Mouse (Mus musculus): Measurements from ENCODE around the gene Rtf2. TPM values are rescaled to one million over a fixed set of nuclear protein-coding genes. Genes with fewer than 3 reads are reported as not detected.

Gene Rtf2
- polyA plus RNA-seq, 1 experiment from 2014 or later, result 73.2 TPM

DNA sequence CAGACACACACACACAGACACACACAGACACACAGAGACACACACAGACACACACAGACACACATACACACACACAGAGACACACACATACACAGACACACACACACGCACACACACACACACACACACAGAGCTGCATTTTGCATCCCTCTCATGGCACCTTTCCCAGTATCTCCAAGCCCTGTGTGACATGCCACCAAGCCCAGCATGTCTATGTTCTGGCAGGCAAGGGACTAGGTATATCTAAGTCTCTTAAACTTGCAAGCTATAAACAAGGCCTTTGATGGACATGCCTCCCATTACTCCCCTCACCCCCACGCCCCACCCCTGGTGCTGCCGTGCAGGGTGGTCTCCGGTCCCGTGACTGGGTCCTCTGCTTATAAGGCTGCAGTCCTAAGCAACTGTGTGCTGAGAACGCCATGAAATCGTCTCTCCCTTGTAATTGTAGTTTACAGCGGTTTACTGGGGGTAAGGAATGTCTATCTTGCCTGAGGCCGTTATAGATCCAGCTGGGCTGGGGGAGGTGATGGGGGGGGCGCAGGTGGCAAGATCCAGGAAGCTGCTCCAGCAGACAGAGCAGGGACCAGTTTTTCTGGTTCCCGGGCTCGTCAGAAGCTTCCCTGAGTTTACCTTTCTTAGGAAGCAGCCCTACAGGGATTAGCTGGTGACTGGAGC is 44.5 kb downstream of the Rtf2 start:
- no peaks in the 10 kb centered on the region for H3K9me3 ChIP-seq (replicated peaks; ENCODE audit: low read length)
- no peaks in the 10 kb centered on the region for H3K36me3 ChIP-seq (ENCODE audit: insufficient read depth, low read length)
- H3K4me3 ChIP-seq (replicated peaks; ENCODE audit: low read depth, low read length), result no peak overlapping the region
- H3K27ac ChIP-seq, result no peak overlapping the region
- ATAC-seq (replicated peaks; ENCODE audit: low FRiP score, low read depth) (0 out of 2 replicates have a peak, but pooled peaks have one; percentile 25), DNase-seq (ENCODE audit: low spot score) (no peak)
- H3K4me1 ChIP-seq (replicated peaks; ENCODE audit: insufficient read depth, low read length), result no peaks in the 10 kb centered on the region
- H3K9ac ChIP-seq (ENCODE audit: low read depth, low read length), result no peak overlapping the region
- no peak for TF ChIP-seq CTCF (IDR thresholded peaks at IDR 0.05; ENCODE audit: low read depth)
- 17% methylated on average over 12 of the region's 12 CpGs for WGBS
- H3K4me2 ChIP-seq (ENCODE audit: low read length), result no peak overlapping the region
- H3K27me3 ChIP-seq (ENCODE audit: insufficient read depth, low read length), result no peaks in the 10 kb centered on the region

DNA sequence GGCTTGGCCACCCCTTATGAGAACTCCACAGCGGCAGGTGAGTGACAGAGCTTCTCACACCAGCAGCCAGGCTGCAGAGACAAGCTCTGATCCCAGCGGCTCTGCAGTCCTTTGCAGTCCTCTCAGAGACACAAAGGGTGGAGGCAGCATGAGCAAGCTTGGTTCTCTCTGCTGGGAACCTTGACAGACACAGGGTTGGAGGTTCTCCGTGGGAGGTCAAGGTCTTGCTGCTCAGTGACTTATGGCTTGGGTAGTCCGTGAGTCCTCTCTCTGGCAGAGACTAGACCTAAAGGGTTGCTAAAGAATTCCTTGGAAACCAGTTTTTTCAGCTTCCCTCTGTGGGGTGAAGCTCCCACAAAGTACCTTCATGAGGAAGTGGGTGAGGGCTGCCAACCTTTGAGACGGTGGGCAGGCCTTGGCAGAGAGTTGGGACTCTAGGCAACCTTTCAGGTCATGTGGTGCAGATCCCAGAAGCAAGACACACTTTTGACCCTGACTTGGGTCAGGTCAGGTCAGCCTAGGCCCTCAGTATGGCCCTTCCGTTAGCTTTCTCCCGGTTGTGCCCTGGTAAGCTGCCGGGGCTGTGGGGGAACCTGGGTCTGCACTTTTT is 56.5 kb downstream of the Rtf2 start:
- WGBS, result 73% methylated on average over 8 of the region's 8 CpGs
- no peak overlapping the region for H3K4me2 ChIP-seq (ENCODE audit: low read length)
- H3K4me1 ChIP-seq (replicated peaks; ENCODE audit: insufficient read depth, low read length), result no peaks in the 10 kb centered on the region
- H3K27ac ChIP-seq, result no peak overlapping the region
- no peak overlapping the region for H3K4me3 ChIP-seq (replicated peaks; ENCODE audit: low read depth, low read length)
- TF ChIP-seq CTCF (IDR thresholded peaks at IDR 0.05; ENCODE audit: low read depth), result no peak
- no peak for DNase-seq (ENCODE audit: low spot score)
- no peaks in the 10 kb centered on the region for H3K36me3 ChIP-seq (ENCODE audit: insufficient read depth, low read length)
- no peaks in the 10 kb centered on the region for H3K27me3 ChIP-seq (ENCODE audit: insufficient read depth, low read length)
- no peak for ATAC-seq (replicated peaks; ENCODE audit: low FRiP score, low read depth)
- no peak overlapping the region for H3K9ac ChIP-seq (ENCODE audit: low read depth, low read length)
- H3K9me3 ChIP-seq (replicated peaks; ENCODE audit: low read length), result no peaks in the 10 kb centered on the region

DNA sequence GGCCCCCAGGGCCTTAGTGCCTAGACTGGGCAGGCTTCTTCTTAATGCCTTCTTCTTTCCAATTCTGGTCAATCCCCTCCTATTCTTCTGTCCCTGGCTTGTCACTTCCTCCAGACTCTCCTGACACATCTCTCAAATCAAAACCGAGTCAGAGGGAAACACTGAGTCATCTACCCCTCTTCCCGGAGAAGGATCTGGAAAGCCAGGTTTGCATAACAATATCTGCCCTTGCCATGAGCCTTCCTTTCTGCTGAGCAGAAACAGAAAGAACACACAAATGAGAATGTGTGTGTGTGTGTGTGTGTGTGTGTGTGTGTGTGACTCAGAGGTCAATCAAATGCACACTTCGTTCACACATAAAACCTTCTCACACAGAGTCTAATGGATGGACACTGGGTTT is 58.5 kb downstream of the Rtf2 start:
- no peak for TF ChIP-seq CTCF (IDR thresholded peaks at IDR 0.05; ENCODE audit: low read depth)
- no peaks in the 10 kb centered on the region for H3K36me3 ChIP-seq (ENCODE audit: insufficient read depth, low read length)
- H3K4me1 ChIP-seq (replicated peaks; ENCODE audit: insufficient read depth, low read length), result no peaks in the 10 kb centered on the region
- DNase-seq (ENCODE audit: low spot score) (no peak), ATAC-seq (replicated peaks; ENCODE audit: low FRiP score, low read depth) (no peak)
- no peaks in the 10 kb centered on the region for H3K27me3 ChIP-seq (ENCODE audit: insufficient read depth, low read length)
- H3K27ac ChIP-seq, result no peak overlapping the region
- no peak overlapping the region for H3K9ac ChIP-seq (ENCODE audit: low read depth, low read length)
- no peaks in the 10 kb centered on the region for H3K9me3 ChIP-seq (replicated peaks; ENCODE audit: low read length)
- 56% methylated on average over 3 of the region's 3 CpGs for WGBS
- no peak overlapping the region for H3K4me3 ChIP-seq (replicated peaks; ENCODE audit: low read depth, low read length)
- H3K4me2 ChIP-seq (ENCODE audit: low read length), result no peak overlapping the region

DNA sequence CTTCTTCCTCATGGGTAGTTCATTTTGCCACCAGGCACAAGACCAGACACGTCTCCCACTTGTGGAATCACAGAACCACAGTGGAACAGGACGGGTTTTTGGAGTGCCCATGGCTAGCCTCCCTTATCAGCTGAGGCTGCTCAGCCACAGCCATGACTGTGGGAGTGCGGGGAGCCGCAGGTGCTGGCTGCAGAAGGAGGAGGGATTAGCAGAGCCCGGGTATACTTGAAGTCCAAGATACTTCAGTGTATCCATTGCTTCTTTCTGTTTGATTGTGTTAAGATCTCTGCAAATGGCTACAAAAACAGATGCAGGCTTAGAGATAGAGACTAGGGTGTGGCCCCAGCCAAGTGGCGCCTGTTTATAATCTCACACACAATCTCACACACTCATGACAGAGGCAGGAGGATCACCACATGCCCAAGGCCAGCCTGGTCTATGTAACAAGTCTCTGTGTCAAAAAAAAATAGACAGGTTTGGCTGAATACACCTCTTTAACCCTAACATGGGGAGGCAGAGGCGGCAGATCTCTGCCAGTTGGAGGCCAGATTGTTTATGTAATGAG is 60.5 kb downstream of the Rtf2 start:
- Histone ChIP-seq H3K4me1 (replicated peaks; ENCODE audit: insufficient read depth, low read length) (no peaks in the 10 kb centered on the region), H3K36me3 (ENCODE audit: insufficient read depth, low read length) (no peaks in the 10 kb centered on the region), H3K27ac (no peak overlapping the region), H3K4me2 (ENCODE audit: low read length) (no peak overlapping the region), H3K9ac (ENCODE audit: low read depth, low read length) (no peak overlapping the region), H3K27me3 (ENCODE audit: insufficient read depth, low read length) (no peaks in the 10 kb centered on the region), H3K4me3 (replicated peaks; ENCODE audit: low read depth, low read length) (no peak overlapping the region), H3K9me3 (replicated peaks; ENCODE audit: low read length) (no peaks in the 10 kb centered on the region)
- no peak for TF ChIP-seq CTCF (IDR thresholded peaks at IDR 0.05; ENCODE audit: low read depth)
- no peak for ATAC-seq (replicated peaks; ENCODE audit: low FRiP score, low read depth)
- WGBS, result 37% methylated on average over 7 of the region's 7 CpGs
- no peak for DNase-seq (ENCODE audit: low spot score)

DNA sequence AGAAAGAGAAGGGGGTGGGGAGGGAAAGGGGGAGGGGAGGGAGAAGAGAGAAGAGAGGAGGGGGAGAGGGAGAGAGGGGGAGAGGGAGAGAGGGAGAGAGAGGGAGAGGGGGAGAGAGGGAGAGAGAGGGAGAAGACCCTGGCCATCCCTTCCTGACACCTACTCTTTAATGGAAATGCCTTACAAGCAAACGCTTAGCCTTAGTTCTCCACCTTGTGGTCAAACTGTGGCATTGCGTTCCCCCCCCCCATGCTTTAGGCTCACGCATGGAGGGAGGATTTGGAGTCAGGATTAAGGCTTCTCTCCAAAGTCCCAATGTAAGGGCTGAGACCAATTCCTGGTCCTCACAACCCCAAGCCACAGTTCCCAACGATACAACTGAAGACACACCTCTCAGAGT is 61.0 kb downstream of the Rtf2 start:
- Histone ChIP-seq H3K9me3 (replicated peaks; ENCODE audit: low read length) (no peaks in the 10 kb centered on the region), H3K36me3 (ENCODE audit: insufficient read depth, low read length) (no peaks in the 10 kb centered on the region), H3K27ac (no peak overlapping the region), H3K4me1 (replicated peaks; ENCODE audit: insufficient read depth, low read length) (no peaks in the 10 kb centered on the region), H3K4me3 (replicated peaks; ENCODE audit: low read depth, low read length) (no peak overlapping the region), H3K27me3 (ENCODE audit: insufficient read depth, low read length) (no peaks in the 10 kb centered on the region), H3K9ac (ENCODE audit: low read depth, low read length) (no peak overlapping the region), H3K4me2 (ENCODE audit: low read length) (no peak overlapping the region)
- peak; percentile 82 for TF ChIP-seq CTCF (IDR thresholded peaks at IDR 0.05; ENCODE audit: low read depth)
- ATAC-seq (replicated peaks; ENCODE audit: low FRiP score, low read depth) (no peak), DNase-seq (ENCODE audit: low spot score) (peak; percentile 64)
- WGBS, result 1% methylated on average over 4 of the region's 4 CpGs

DNA sequence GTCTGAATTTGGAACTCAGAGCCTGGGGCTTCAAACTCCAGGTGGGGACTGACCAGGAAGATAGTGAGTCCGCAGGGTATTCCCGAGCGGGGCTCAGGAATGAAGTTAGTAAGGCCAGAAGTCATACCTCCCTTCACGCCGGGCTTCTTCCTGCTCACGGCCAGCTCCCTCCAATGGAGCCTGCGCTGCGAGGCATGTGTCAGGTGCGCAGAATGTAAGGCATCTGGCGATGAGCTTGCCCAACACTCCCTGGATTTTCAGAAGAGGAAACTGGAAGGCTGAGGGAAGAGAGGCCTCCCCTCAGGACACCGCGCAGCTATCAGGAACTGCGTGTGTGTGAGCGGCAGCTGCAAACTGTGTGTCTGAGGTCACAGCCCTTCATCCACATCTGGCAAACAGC is 61.8 kb downstream of the Rtf2 start:
- TF ChIP-seq CTCF (IDR thresholded peaks at IDR 0.05; ENCODE audit: low read depth), result no peak
- Histone ChIP-seq H3K27ac (no peak overlapping the region), H3K4me2 (ENCODE audit: low read length) (no peak overlapping the region), H3K27me3 (ENCODE audit: insufficient read depth, low read length) (no peaks in the 10 kb centered on the region), H3K4me1 (replicated peaks; ENCODE audit: insufficient read depth, low read length) (no peaks in the 10 kb centered on the region), H3K9me3 (replicated peaks; ENCODE audit: low read length) (no peaks in the 10 kb centered on the region), H3K9ac (ENCODE audit: low read depth, low read length) (no peak overlapping the region), H3K36me3 (ENCODE audit: insufficient read depth, low read length) (no peaks in the 10 kb centered on the region), H3K4me3 (replicated peaks; ENCODE audit: low read depth, low read length) (no peak overlapping the region)
- ATAC-seq (replicated peaks; ENCODE audit: low FRiP score, low read depth) (no peak), DNase-seq (ENCODE audit: low spot score) (no peak)
- 61% methylated on average over 14 of the region's 14 CpGs for WGBS

Measured in kidney, postnatal 0 days (tissue).